Mouse (Mus musculus) mouse embryonic stem cell (cell line): ENCODE results near the gene Plxdc1.

ENCODE experiments used
- in situ Hi-C, 2 experiments: fragments of 300-500 bp; cut with MboI; formaldehyde crosslinking; loops; 1 replicate in 1 of 2; 3 replicates in 1 of 2; pipeline ENCODE4 v1.14.3; 2019 to 2020; ENCODE audit warnings: low sequenced_read_pairs in 2 of 2, low pct_unique_long_range_greater_than_20kb in 1 of 2, mixed read lengths in 1 of 2; ENCODE audit not compliant: unreplicated experiment in 1 of 2

The Plxdc1 gene

GRCm38 (mm10) chr11:97905540-97905939, 80.7 kb downstream of the Plxdc1 start:
- in situ Hi-C loops: no loop called here

GRCm38 (mm10) chr11:97904801-97905200, 81.4 kb downstream of the Plxdc1 start:
- in situ Hi-C loops: loop anchor here in 1 of 2 experiments (5.0 kb wide), 1 partner anchor 82 kb away; the partner anchor contains the start of gene Plxdc1

GRCm38 (mm10) chr11:97901806-97902205, 84.4 kb downstream of the Plxdc1 start:
- in situ Hi-C loops: loop anchor here in 1 of 2 experiments (5.0 kb wide), 1 partner anchor 85 kb away; the partner anchor contains the start of gene Plxdc1

- in situ Hi-C loops: loop anchor here (5.0 kb wide), 1 partner anchor 87 kb away; the partner anchor contains the start of gene Plxdc1 (in 2 of the 2)
Measured at GRCm38 (mm10) chr11:97899822-97900221, 86.4 kb downstream of the Plxdc1 start.

- in situ Hi-C loops: loop anchor here in 1 of 2 experiments (5.0 kb wide), 1 partner anchor 90 kb away; the partner anchor contains the start of gene Plxdc1
Measured at GRCm38 (mm10) chr11:97897568-97898185, 88.6 kb downstream of the Plxdc1 start.

GRCm38 (mm10) chr11:97896655-97897054, 89.6 kb downstream of the Plxdc1 start:
- in situ Hi-C loops: loop anchor here in 1 of 2 experiments (5.0 kb wide), 1 partner anchor 91 kb away; the partner anchor contains the start of gene Plxdc1

GRCm38 (mm10) chr11:97891821-97892220, 94.4 kb downstream of the Plxdc1 start:
- in situ Hi-C loops: no loop called here

- in situ Hi-C loops: no loop called here
Measured at GRCm38 (mm10) chr11:97885296-97885915, 100.8 kb downstream of the Plxdc1 start.

GRCm38 (mm10) chr11:97884601-97885185, 101.6 kb downstream of the Plxdc1 start:
- in situ Hi-C loops: no loop called here

GRCm38 (mm10) chr11:97883918-97884600, 102.2 kb downstream of the Plxdc1 start, which contains the start of gene Fbxo47:
Gene Fbxo47 (minus strand): TSS chr11:97884154.
- in situ Hi-C loops: no loop called here

- in situ Hi-C loops: no loop called here
Measured at GRCm38 (mm10) chr11:97883542-97883917, 102.7 kb downstream of the Plxdc1 start.

- in situ Hi-C loops: no loop called here
Measured at GRCm38 (mm10) chr11:97880362-97880761, 105.9 kb downstream of the Plxdc1 start.

- in situ Hi-C loops: loop anchor here (10.0 kb wide), 1 partner anchor 83 kb away; the partner anchor contains the start of gene Lasp1 (in 2 of the 2)
Measured at GRCm38 (mm10) chr11:97877341-97877740, 108.9 kb downstream of the Plxdc1 start.

- in situ Hi-C loops: loop anchor here (10.0 kb wide), 1 partner anchor 80 kb away; the partner anchor contains the start of gene Lasp1 (in 2 of the 2)
Measured at GRCm38 (mm10) chr11:97874396-97874795, 111.8 kb downstream of the Plxdc1 start.
